8 mouse cellular contexts compared by ENCODE assay signal in the genomic region with DNA sequence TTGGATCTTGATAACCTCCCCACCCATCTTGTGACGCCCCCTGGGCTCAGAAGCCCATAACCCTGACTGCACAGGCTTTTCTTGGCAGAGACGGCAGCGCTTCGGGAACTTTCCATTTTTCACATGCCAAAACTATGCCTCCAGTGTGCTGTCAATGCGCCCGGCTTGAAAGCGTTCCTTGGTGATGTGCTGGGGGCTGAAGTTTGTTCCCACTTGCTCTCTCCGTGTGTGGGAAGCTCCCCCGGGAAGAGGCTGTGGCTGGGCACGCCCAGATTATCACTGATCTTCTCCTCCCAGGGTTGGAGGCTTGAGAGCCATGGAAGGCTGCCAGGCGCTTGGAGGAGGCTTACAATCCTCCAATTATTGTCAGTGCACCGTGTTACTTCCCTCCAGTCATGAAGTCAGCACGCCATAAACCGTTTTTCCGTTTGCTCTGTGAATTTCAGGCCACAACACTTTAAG.
A peak's percentile ranks its signal among the peaks of the same experiment; 100 is the strongest.
DNase-seq lines count a peak whose midpoint lies in the region; ATAC-seq and TF ChIP-seq lines count a peak whose summit lies in the region.

No protein-coding gene starts in this region.

- TF ChIP-seq POLR2A in olfactory bulb, adult 2 months (IDR thresholded peaks at IDR 0.05; ENCODE audit: insufficient read depth, low read depth, low read length): no peak

- no peak for ATAC-seq in megakaryocyte, adult 5-6 weeks (ENCODE audit: poor library complexity, severe bottlenecking)
- ATAC-seq in forebrain, embryonic 12.5 days (ENCODE audit: low FRiP score): no peak
- ATAC-seq in heart, embryonic 13.5 days (ENCODE audit: extremely low read depth, insufficient number of reproducible peaks, low FRiP score, low TSS enrichment): no peak
- no peak for ATAC-seq in liver, embryonic 16.5 days (ENCODE audit: low read depth)
- ATAC-seq in granulocyte monocyte progenitor cell, adult 5-6 weeks (replicated peaks; ENCODE audit: poor library complexity, severe bottlenecking): no peak

- H3K4me1 ChIP-seq in megakaryocyte, embryonic 14.5 days: peaks cover 19% of the 10 kb centered on the region
- H3K4me1 ChIP-seq in forebrain, embryonic 12.5 days: peaks cover 18% of the 10 kb centered on the region
- peaks cover 12% of the 10 kb centered on the region for H3K4me1 ChIP-seq in heart, embryonic 13.5 days
- H3K4me1 ChIP-seq in liver, embryonic 16.5 days (ENCODE audit: control insufficient read depth, low read depth, low read length): no peaks in the 10 kb centered on the region
- peaks cover 10% of the 10 kb centered on the region for H3K4me1 ChIP-seq in olfactory bulb, adult 2 months (ENCODE audit: control insufficient read depth, insufficient read depth, low read length)

- H3K27ac ChIP-seq in forebrain, embryonic 12.5 days: no peak overlapping the region
- no peak overlapping the region for H3K27ac ChIP-seq in heart, embryonic 13.5 days (replicated peaks)
- H3K27ac ChIP-seq in liver, embryonic 16.5 days (ENCODE audit: low read length): no peak overlapping the region
- H3K27ac ChIP-seq in olfactory bulb, adult 2 months (ENCODE audit: insufficient read depth, low read depth, low read length): peak overlapping the region; percentile 30

- peaks cover 28% of the 10 kb centered on the region for H3K27me3 ChIP-seq in megakaryocyte, embryonic 14.5 days (replicated peaks)
- H3K27me3 ChIP-seq in forebrain, embryonic 12.5 days: no peaks in the 10 kb centered on the region
- H3K27me3 ChIP-seq in heart, embryonic 13.5 days (replicated peaks): peaks cover 4% of the 10 kb centered on the region
- no peaks in the 10 kb centered on the region; the same call in 1 of the 2 replicates for H3K27me3 ChIP-seq in liver, embryonic 16.5 days (ENCODE audit: control insufficient read depth, insufficient read depth, low read depth, low read length)

- 26% methylated on average over 15 of the region's 15 CpGs for WGBS in forebrain, embryonic 12.5 days
- 13% methylated on average over 15 of the region's 15 CpGs for WGBS in heart, embryonic 13.5 days
- 16% methylated on average over 15 of the region's 15 CpGs for WGBS in liver, embryonic 16.5 days (ENCODE audit: insufficient replicate concordance)
- under 1% methylated on average over 15 of the region's 15 CpGs for WGBS in olfactory bulb, adult 2 months

- H3K9ac ChIP-seq in forebrain, embryonic 12.5 days: 0 out of 2 replicates have a peak overlapping the region, but pooled peaks have one; percentile 2
- H3K9ac ChIP-seq in heart, embryonic 13.5 days: peak overlapping the region; percentile 60
- no peak overlapping the region for H3K9ac ChIP-seq in liver, embryonic 16.5 days (ENCODE audit: low read depth, low read length)

- peak overlapping the region; percentile 86 for H3K4me3 ChIP-seq in megakaryocyte, embryonic 14.5 days (replicated peaks)
- H3K4me3 ChIP-seq in forebrain, embryonic 12.5 days (replicated peaks): peak overlapping the region; percentile 22
- H3K4me3 ChIP-seq in heart, embryonic 13.5 days: peak overlapping the region; percentile 51
- H3K4me3 ChIP-seq in liver, embryonic 16.5 days (ENCODE audit: low read depth, low read length): no peak overlapping the region
- H3K4me3 ChIP-seq in olfactory bulb, adult 2 months (ENCODE audit: insufficient read depth, low read depth, low read length): peak overlapping the region; percentile 40

- H3K9me3 ChIP-seq in megakaryocyte, embryonic 14.5 days: no peaks in the 10 kb centered on the region
- H3K9me3 ChIP-seq in forebrain, embryonic 12.5 days: no peaks in the 10 kb centered on the region
- no peaks in the 10 kb centered on the region for H3K9me3 ChIP-seq in heart, embryonic 13.5 days
- H3K9me3 ChIP-seq in liver, embryonic 16.5 days (replicated peaks; ENCODE audit: control insufficient read depth, low read length): no peaks in the 10 kb centered on the region

- no peak for TF ChIP-seq CTCF in olfactory bulb, adult 2 months (IDR thresholded peaks at IDR 0.05; ENCODE audit: insufficient read depth, low read depth, low read length)

- no peaks in the 10 kb centered on the region for H3K36me3 ChIP-seq in megakaryocyte, embryonic 14.5 days (replicated peaks; ENCODE audit: low read length)
- H3K36me3 ChIP-seq in forebrain, embryonic 12.5 days (replicated peaks): no peaks in the 10 kb centered on the region
- no peaks in the 10 kb centered on the region for H3K36me3 ChIP-seq in heart, embryonic 13.5 days
- H3K36me3 ChIP-seq in liver, embryonic 16.5 days (ENCODE audit: control insufficient read depth, insufficient read depth): no peaks in the 10 kb centered on the region

- H3K4me2 ChIP-seq in forebrain, embryonic 12.5 days: peak overlapping the region; percentile 53
- peak overlapping the region; percentile 77 for H3K4me2 ChIP-seq in heart, embryonic 13.5 days
- 0 out of 2 replicates have a peak overlapping the region, but pooled peaks have one; percentile 9 for H3K4me2 ChIP-seq in liver, embryonic 16.5 days (ENCODE audit: low read depth, low read length)

- DNase-seq in layer of hippocampus, adult 18-20 months (ENCODE audit: low spot score in 2 of 2): peak; percentile 66 to 77

Comparison
In these comparisons a context has a peak if more than half of its experiments do, and no peak if none do; other contexts are left out.
1. H3K4me2 ChIP-seq: peak in every context shown above with its lines; median percentile 77 in heart, embryonic 13.5 days; 53 in forebrain, embryonic 12.5 days; 9 in liver, embryonic 16.5 days.